Mouse (Mus musculus): Measurements from ENCODE around the gene Larp4b.

GRCm38 (mm10) chr13:9151100-9151499, 57.4 kb downstream of the Larp4b start:
- TF ChIP-seq CTCF (IDR thresholded peaks at IDR 0.05; ENCODE audit: low read depth) (no peak), EP300 (optimal IDR thresholded peaks at IDR 0.05) (no peak)

Measured in stomach, postnatal 0 days (tissue).